Mouse (Mus musculus): ENCODE results near the gene Rps12.
"Not testable (repeated sequence)": the region's sequence is repeated elsewhere in the genome, so short reads cannot be mapped to it uniquely, and the experiment has no call there.

The Rps12 gene

DNA sequence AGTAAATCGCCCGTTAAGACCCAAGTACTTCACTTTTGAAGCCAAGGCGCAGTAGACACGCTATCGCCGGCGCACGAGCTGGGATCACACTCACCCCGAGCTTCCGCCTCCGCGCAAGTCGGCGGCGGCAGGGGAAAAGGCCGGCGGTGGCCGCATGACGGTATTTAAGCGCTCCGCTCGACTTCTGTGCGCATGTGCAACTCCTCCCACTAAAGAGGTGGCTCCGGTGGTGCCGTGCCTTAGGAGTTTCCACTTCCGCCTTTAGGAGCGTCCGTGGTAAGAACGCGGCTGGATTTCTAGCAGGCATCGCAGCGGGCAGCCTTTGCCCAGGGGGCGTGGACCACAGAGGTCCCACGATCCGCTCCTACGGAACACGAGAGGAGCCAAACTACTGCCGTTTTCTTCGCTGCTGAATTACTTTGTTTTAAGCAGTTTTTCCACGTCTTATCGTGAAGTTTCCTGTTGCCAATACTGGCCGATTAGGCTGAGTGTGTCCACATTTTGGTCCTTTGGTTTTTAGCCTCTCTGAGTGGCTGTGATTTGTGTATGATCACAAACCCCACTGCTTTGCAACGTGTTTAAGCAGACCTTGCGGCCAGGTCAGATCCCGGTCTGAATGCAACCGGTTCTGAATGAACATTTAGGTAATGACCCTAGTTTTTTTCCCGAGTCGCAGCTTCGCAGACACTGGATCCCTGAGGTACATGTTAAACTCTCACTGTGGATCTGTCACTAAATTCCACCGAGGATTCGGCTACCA is at the start of gene Rps12:
TSS of gene Rps12 (minus strand) at position 214 of the 760 bp plus-strand sequence.
- peak; percentile 99 for DNase-seq (ENCODE audit: low spot score)

DNA sequence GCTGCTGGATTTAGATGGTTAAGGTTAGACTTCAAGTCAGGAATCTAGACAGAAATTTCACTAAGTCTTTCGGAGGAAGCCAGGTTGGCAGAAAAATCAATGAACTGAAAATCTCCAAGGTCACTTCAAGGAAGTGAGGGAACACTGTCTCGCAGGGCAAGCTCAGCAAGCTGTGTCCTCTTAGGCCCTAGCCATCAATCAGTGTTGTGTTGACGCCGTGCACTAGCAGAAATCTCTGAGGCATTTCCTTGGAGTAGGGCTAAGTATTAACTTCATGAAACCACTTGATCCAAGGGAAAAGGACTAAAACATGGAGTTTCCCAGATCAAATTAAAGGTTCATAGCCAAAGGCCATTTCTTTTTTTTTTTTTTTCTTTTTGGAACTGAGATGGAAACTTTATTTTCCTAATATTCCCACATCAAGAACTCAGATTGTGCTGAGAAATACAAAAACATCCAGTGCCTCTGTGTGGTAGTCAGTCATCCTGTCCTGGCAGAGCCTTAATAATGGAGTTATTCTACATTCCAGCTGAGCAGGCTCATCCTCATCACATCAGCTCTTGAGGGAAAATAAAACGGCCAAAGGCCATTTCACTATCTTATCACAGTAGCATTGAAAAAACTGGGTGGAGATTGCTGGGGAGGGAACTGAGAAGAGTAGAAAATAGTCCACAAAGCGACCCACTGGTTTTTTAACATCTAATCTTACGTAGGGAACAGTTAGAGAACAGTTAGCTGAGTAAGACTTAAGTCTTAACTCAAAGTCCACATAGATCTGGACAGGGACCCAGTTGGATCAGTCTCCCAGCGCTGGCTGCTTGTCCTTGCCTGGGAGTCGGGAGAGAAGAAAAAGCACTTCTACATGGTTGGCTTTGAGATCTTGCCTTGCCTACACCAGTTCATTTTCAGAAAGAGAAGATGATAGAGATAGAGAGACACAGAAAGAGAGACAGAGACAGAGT is 49.2 kb upstream of the Rps12 start:
- DNase-seq (ENCODE audit: low spot score): no peak

DNA sequence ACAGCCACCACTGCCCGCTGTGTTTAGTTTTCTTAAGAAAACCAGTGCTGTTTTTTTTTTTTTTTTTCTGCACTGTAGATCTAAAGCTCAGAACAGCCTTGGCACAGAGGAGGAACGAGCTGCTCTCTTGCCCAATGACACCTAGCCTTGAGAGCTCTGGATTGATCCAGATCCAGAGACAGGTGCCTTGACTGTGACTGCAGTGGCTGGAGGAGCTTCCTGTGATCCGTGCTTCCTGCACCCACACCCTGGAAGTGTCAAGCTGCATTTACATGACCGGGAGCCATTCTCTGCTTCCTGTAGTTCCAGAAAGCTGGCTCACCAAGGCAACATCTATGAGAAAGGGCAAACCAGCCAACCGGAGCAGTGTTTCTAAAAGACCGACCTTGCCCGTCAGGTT is 39.4 kb upstream of the Rps12 start:
- no peak for DNase-seq (ENCODE audit: low spot score)

DNA sequence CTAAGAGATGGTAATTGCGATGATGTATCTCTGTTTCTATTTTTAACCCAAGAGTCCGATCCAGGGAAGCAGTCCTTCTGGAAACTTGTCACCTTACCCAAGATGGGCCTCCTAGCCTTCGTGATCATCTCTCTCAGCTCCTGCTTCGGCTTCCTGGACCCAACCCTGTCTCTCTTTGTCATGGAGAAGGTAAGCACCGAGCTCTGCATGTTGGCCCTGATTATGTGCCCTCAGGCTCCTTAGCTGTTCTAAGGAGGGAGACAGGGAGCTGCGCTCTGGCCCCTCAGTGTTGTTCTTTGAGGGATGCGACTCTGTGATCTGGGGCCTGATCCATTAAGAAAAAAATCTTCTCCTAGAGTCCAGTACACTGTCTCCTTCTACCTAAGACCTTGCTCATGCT is 29.2 kb upstream of the Rps12 start:
- DNase-seq (ENCODE audit: low spot score): no peak

DNA sequence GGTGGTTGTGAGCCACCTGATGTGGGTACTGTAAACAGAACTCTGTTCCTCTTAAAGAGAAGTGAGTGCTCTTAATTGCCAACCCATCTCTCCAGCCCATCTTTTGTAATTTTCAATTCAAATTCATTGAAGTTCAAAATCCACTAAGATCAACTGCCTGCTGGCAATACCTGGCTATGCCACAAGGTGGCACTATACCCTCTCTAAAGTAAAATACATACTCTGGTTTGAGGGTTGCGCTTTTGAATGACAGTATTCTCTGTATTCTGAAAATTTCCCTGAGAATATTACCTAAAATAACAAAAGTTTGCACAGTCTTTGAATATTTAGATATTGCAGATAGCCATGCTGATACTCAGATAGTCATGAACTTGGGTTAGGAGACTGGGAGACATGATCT is 28.1 kb upstream of the Rps12 start:
- peak; percentile 52 for DNase-seq (ENCODE audit: low spot score)

DNA sequence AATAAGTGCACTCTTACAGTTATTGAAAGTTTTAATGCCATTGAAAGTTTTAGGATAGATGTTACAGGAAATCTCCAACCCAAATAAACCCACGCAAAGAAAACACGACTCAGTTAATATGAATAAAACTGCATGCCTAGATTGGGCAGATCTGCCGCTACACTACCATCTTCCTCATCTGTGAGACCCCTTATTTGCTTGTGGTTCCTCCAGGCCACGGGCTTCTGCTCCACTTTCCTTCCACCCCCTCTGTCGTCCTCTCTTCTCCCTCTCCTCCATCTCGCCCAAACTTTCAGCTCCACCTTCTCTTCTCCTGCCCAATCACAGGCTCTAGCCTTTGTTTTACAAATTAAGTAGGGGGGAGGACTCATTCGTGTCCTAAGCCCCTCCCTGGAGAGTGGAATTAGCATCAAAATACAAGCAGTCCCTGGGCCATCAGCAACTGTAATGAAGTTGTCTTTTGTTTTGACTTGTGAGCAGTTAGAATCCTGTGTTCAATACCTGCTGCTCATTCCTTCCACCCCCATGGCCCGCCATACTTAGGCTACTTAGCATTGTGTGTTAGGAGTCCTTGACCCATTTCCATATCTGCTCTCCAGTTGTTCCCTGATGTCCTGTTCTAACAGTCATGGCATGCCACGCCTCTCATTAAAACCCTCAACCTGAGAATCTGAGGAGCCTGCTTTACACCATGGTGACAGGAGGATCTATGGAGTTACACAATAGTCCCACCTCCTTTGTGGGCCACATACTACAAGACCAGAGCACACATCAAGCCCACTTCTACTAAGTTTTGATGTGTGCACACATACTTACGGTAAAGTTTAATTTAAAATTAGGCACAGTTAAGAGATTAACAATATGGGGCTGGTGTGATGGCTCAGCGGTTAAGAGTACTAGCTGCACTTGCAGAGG is 26.0 kb upstream of the Rps12 start:
- DNase-seq (ENCODE audit: low spot score): no peak

DNA sequence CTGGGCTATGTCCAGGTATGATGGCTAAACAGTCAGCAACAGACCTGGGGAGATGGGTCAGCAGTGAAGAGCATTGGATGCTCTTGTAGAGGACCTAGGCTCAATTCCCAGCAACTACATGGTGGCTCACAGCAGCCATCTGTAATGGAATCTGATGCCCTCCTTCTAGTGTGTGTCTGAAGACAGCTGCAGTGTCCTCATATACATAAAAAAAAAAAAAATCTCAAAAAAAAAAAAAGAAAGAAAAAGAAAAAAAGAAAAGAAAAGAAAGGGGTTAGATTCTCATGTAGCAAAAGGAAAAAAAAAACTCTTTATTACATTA is 25.3 kb upstream of the Rps12 start:
- no peak for DNase-seq (ENCODE audit: low spot score)

DNA sequence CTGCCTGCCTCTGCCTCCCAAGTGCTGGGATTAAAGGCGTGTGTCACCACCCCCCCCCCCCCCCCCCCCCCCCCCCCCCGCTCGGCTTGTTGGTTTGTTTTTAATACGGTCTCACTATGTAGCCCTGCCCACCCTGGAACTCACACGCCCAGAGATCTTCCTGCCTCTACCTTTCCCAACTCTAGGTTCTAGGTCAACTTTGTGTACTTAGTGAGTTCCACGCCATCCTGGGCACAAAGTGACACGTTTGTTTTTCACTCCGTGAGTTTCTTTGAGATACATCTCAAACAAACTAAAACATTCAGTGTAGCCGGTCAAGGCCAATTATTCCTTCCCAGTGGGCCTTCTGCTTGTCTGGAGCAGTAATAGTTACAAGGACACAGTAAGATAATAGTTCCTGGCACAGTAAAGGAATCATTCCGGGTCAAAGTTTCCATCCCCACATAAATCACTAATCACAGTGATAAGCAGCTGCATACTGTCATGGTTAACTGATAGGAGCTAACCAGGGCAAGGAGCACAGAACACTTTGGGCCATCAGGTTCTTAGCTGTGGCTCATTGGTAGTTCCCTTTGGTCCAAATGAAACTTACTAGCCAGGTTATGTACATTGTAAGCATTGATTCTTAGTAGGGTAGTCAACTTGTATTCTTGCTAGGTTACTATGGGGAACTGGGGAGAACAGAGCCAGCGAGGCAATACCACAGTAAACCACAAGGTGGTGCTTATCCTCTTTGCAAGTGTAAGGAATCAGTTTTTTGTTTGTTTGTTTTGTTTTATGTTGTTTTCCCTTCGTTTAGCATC is 24.8 kb upstream of the Rps12 start:
- peak; percentile 33 for DNase-seq (ENCODE audit: low spot score)

DNA sequence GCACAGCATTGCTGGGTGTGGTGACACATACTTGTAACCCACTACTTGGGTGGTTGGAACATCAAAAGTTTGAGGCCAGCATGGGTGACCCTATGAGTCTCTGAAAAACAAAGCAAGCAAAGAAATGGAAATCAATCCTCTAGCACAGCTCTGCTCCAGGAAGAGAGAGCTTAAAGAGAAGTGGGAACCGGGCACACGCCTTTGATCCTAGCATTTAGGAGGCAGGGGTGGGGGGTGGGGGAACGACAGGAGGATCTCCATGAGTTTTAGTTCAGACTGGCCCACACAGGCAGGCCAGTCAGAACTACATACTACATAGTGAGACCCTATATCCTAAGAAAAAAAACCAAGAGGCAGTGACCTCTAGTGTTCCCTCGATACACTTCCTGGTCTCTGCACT is 19.1 kb upstream of the Rps12 start:
- DNase-seq (ENCODE audit: low spot score): no peak

DNA sequence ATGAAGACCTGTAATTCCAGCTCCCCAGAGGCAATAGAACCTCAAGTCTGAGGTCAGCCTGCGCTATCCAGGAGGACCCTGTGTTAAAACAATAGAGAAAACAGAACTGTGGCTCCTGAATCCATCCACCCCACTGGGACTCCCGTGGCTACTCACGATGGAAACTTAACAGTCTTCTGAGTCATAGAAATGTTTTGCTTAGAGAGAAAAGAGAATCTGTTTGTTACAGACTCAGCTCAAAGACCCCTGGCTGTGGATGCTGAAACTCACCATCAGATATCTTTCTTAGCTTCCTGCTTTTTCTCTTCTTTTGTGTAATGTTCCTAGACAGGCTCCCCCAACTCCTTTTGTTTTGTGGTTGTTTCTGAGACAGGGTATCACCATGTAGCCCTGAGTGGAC is 17.6 kb upstream of the Rps12 start:
- DNase-seq (ENCODE audit: low spot score): no peak

DNA sequence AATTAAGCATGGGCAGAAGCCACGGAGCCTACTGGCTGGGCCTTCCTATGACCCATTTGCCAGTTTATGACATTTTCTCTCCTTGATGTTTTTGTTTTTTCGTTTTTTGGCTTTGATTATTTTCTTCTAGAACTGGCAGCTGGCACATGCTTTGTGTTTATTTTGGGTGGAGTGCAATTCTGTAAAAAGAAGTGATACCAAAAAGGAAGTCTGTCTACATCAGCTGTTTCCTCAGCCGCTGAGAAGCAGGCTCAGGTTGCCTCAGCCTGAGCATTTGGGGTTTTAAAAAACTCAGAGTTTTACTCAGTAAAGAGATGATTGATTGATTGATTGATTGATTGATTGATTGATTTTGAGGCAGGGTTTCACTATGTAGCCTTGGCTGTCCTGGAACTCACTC is 15.8 kb upstream of the Rps12 start:
- DNase-seq (ENCODE audit: low spot score): no peak

DNA sequence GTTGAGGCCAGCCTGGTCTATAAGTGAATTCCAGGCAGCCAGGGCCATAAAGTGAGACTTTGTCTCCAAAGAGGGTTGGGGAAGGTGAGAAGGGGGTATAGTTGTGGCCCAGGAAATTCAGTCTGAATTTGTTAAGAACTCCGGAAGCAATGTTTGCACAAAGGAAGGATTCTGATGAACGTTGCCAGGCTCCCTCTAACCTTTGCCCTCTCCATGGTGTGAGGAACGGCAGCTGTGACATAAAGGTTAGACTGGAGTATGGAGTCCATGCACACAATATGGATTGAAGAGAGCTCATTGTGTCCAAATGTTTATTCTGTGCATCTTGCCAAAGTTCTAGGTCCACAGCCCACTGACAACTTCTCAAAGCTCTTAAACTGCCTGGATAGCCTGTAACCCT is 12.9 kb upstream of the Rps12 start:
- no peak for DNase-seq (ENCODE audit: low spot score)

DNA sequence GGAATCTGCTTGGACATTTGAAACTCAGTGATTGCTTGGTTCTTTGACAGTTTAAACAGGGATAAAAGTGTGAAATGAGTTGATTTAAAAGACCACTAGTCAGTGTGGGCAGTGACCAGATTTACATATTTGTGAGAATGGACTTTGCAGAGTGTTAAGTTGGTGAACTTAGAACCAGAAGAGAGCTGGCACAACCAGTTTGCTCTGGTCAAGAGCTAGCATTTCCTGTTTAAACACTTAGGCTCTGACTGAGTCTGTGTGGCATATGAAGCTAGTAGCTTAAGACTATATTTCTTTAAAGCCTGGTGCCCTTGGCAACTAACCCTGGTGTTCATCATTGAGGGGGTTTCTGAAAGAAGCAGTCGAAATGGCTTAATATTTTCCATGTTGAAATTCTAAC is 11.1 kb upstream of the Rps12 start:
- DNase-seq (ENCODE audit: low spot score): no peak

DNA sequence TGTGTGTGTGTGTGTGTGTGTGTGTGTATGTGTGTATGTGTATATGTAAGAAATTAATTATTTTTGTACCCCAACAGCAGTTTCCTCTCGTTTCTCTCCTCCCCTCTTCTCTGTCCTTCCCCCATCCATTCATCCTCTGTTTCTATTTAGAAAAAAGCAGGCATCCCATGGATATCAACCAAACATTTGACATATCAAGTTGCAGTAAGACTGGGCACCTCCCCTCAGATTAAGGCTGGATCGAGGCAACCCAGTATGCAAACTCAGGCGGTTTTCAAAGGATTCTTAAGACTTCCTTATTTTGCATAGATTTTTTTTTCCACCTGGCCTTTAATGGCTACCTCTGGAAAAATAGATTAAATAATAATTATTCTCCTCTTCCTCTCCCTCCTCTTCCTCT is 10.5 kb upstream of the Rps12 start:
- no peak for DNase-seq (ENCODE audit: low spot score)

DNA sequence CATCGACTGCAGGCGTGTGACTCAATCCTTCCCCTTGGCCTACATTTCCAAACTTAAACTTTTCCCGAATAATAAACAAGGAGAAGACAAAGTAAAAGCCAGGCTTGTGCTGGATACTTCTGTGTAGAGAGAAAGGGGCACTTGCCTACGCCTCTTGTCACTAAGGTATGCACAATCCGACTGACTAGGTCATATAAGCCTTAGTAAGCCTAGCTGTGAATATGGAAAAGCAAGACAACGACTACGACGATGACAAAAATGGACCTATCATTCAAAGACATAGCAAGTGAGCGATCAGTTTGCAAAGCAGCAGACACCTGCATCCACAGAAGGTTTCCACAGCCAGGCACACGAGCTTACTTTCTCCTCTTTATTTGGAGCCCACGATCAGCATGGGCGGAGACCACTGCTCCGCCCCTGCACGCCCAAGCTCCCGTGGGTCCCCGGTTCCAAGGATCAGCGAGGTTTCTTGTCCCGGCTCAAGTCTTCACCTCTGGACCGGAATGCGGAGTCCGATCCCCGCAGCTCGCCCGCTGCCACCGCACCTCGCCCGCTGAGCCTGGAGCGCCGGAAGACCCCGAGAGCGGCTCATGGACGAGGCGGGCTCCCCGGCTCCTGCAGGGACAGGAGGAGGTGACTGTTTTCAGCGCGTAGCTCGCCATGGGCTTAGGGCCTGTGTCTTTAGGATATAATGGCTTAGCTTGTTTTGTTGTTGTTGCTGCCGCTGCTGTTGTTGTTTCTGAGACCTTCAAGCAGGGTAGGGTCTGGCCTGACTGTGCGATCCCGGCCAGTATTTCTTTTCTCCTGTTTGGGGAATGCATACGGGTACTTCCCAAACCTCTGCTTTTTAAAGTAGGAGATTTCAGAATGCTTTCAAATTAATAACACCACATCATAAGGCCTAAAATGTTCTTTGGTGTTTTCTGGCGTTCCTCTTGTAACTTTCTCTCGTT is 9.8 kb upstream of the Rps12 start, which contains the start of gene Slc18b1:
TSS of gene Slc18b1 (plus strand) at position 436 of the 953 bp plus-strand sequence.
- DNase-seq (ENCODE audit: low spot score): peak; percentile 26

DNA sequence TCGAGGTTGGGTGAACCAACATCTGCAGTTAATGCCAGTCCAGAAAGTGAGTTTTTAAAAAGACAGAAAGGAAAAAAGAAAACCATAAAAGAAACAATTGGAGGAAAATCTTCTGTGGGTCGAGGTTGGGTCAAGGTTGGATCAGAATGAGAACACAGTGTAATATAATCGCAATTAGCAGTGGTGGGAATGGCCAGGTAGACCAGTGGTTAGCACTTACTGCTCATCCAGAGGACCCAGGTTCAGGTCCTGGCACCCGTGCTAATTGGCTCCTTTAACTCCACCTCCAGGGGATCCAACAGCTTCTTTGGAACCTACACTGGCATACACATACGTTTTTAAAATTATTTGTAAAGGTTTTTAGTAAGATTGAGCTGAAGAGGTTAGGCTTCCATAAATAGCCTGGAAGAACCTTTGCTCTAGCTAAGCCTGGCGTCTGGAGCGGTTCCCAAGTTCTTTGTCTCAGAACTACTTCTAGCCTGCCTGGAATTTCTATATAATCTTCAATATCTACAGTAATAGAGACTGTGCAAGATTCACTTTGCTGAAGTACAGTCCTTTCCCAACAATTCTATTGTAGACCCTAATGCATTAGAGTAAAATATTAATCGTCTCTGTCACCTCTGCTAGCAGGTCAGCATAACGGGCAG is 8.9 kb upstream of the Rps12 start:
- no peak for DNase-seq (ENCODE audit: low spot score)

DNA sequence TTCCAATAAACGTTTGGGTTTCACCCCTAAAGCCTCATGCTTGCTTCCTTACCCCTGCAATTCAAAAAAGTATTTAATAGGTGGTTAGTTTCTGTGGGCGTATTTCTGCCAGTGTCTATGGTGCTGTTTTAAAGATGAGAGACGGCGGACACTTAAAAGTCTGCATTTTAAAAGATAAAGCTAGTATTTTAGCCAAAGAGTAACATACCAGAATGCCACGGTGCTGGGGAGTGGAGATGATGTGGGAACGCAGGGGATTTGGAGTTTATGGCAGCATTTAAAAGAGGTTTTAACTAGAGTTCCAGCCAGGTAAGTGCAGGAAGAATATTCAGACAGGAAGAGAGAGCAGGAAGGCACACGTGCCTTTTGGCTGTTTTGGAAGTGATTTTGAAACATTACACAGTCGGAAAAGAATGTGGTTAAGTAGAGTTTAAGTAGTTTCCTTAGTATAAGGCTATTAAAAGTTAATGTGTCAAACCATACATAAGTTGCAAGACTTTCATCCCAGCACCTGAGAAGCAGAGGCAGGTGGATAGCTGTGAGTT is 1.1 kb upstream of the Rps12 start:
- no peak for DNase-seq (ENCODE audit: low spot score)

DNA sequence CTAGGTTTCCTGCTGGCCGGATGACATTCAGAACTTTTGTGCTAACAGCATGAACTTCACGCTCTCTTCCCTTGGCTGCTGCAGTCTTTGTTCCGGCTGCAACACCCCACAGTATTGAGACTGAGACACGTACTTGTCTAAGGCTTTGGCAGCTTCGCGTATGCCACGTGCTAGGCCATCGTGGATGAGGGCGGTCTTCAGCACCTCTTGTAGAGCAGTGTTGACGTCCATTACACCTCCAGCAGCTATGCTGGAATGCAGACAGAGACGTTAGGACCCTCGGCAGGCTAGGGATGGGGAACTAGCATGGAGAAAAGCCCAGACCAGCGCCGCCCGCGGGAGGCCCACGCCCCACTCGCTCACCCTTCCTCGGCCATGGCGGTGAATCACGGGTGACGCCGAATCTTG is 440 bp downstream of the Rps12 start:
- DNase-seq (ENCODE audit: low spot score): not testable (repeated sequence)

DNA sequence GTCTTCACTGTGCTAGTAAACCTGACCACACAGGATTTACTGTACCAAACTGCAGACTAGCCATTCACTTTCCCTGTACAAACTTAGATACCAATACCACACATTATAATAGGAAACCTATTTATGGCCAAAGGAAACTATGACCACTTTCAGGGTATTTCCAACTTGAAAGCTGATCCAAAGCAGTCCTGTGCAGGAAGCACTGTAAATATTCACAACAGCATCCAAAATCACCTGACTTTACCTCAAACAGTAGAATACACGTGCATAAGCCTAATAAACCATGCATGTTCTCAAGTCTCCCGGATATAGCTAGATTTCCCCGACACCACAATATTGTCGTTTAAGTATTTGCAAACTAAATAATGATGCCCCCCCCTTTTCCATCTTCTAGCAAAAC is 1.0 kb downstream of the Rps12 start:
- no peak for DNase-seq (ENCODE audit: low spot score)
